Mouse (Mus musculus) myocyte (in vitro differentiated cells): Measurements from ENCODE around the gene Taf8. TPM values are rescaled to one million over a fixed set of nuclear protein-coding genes. Genes with fewer than 3 reads are reported as not detected.

Experiments used
- H3K27me3 ChIP-seq: one replicate; pipeline ENCODE4 v1.6.1; 2011; ENCODE audit not compliant: control insufficient read depth, insufficient read depth, insufficient read length
- H3K36me3 ChIP-seq: one replicate; pipeline ENCODE4 v1.6.1; 2011; ENCODE audit not compliant: control insufficient read depth, insufficient read depth
- H3K4me2 ChIP-seq: one replicate; pipeline ENCODE4 v1.6.1; 2011; ENCODE audit warnings: low read depth, control low read depth
- H3K4me3 ChIP-seq: one replicate; pipeline ENCODE4 v1.5.1; 2011; ENCODE audit warnings: mild to moderate bottlenecking, control low read depth, moderate library complexity
- H3K79me2 ChIP-seq: one replicate; pipeline ENCODE4 v1.6.1; 2011; ENCODE audit not compliant: control insufficient read depth, insufficient read depth
- H3ac ChIP-seq: one replicate; pipeline ENCODE4 v1.6.1; 2011; ENCODE audit not compliant: control insufficient read depth, insufficient read length
- CEBPB ChIP-seq: IDR thresholded peaks from 2 replicates; pipeline ENCODE4 v1.6.1; 2011; ENCODE audit warnings: mild to moderate bottlenecking, moderate library complexity; ENCODE audit not compliant: poor library complexity, insufficient read depth, severe bottlenecking
- E2F4 ChIP-seq: IDR thresholded peaks from one replicate; pipeline ENCODE4 v1.6.1; 2011; ENCODE audit warnings: mild to moderate bottlenecking, control low read depth, moderate library complexity; ENCODE audit not compliant: insufficient read depth
- MAX ChIP-seq: IDR thresholded peaks from one replicate; pipeline ENCODE4 v1.6.1; 2011; ENCODE audit warnings: low read depth, mild to moderate bottlenecking, control low read depth
- MYOD1 ChIP-seq, 3 experiments: IDR thresholded peaks; one replicate each; pipeline ENCODE4 v1.6.1; 2011; ENCODE audit warnings: control low read depth in 2 of 3, low read depth in 2 of 3, mild to moderate bottlenecking in 2 of 3, moderate library complexity in 1 of 3; ENCODE audit not compliant: insufficient read length in 2 of 3, control insufficient read depth in 1 of 3
- MYOG ChIP-seq, 3 experiments: IDR thresholded peaks; one replicate each; pipeline ENCODE4 v1.6.1; 2011; ENCODE audit warnings: control low read depth in 2 of 3, low read depth in 2 of 3, mild to moderate bottlenecking in 2 of 3; ENCODE audit not compliant: insufficient read length in 2 of 3, control insufficient read depth in 1 of 3, insufficient read depth in 1 of 3
- POLR2A ChIP-seq: IDR thresholded peaks from one replicate; pipeline ENCODE4 v1.6.1; 2011; ENCODE audit warnings: low read depth, mild to moderate bottlenecking, control low read depth, moderate library complexity; ENCODE audit not compliant: insufficient read length
- POLR2AphosphoS2 ChIP-seq: IDR thresholded peaks from one replicate; pipeline ENCODE4 v1.6.1; 2011; ENCODE audit warnings: low read depth, control low read depth; ENCODE audit not compliant: insufficient read length
- REST ChIP-seq: IDR thresholded peaks from one replicate; pipeline ENCODE4 v1.6.1; 2011; ENCODE audit warnings: mild to moderate bottlenecking, control low read depth, moderate library complexity; ENCODE audit not compliant: insufficient read depth, insufficient read length
- SRF ChIP-seq: IDR thresholded peaks from one replicate; pipeline ENCODE4 v1.6.1; 2011; ENCODE audit warnings: low read depth; ENCODE audit not compliant: control insufficient read depth, insufficient read length
- TCF12 ChIP-seq: IDR thresholded peaks from one replicate; pipeline ENCODE4 v1.6.1; 2011; ENCODE audit warnings: mild to moderate bottlenecking, control low read depth; ENCODE audit not compliant: poor library complexity, insufficient read depth, severe bottlenecking
- TCF3 ChIP-seq: IDR thresholded peaks from one replicate; pipeline ENCODE4 v1.6.1; 2011; ENCODE audit warnings: low read depth, control low read depth; ENCODE audit not compliant: insufficient read length
- USF1 ChIP-seq: IDR thresholded peaks from one replicate; pipeline ENCODE4 v1.6.1; 2011; ENCODE audit warnings: low read depth, mild to moderate bottlenecking, control low read depth, moderate library complexity
- polyA plus RNA-seq: library from polyadenylated mRNA; unstranded; fragments of >200 nt; fragmentation: generic; extraction: Trizol; gene quantifications from one replicate; pipeline ENCODE4 v1.2.1, GENCODE M21; 2012; ENCODE audit warnings: missing spikeins

Gene Taf8
- polyA plus RNA-seq, 1 experiment = 13.4 TPM

- Histone ChIP-seq H3ac (no peak overlapping the region), H3K79me2 (no peaks in the 10 kb centered on the region), H3K27me3 (peaks cover 25% of the 10 kb centered on the region), H3K4me2 (no peak overlapping the region), H3K4me3 (no peak overlapping the region), H3K36me3 (no peaks in the 10 kb centered on the region)
- TF ChIP-seq POLR2A (no peak), MYOG (IDR thresholded peaks at IDR 0.05; ENCODE audit: control insufficient read depth in 1 of 3, insufficient read depth in 1 of 3, insufficient read length in 2 of 3, low read depth in 2 of 3) (no peak), MYOD1 (IDR thresholded peaks at IDR 0.05; ENCODE audit: control insufficient read depth in 1 of 3, insufficient read length in 2 of 3, low read depth in 2 of 3) (no peak), POLR2AphosphoS2 (no peak), TCF12 (no peak), CEBPB (no peak), SRF (no peak), E2F4 (no peak), MAX (no peak), USF1 (no peak), TCF3 (no peak), REST (no peak)
Measured at GRCm38 (mm10) chr17:47442271-47442670, 59.8 kb downstream of the Taf8 start.

GRCm38 (mm10) chr17:47441296-47442051 is 60.6 kb downstream of the Taf8 start:
- Histone ChIP-seq H3K79me2 (no peaks in the 10 kb centered on the region), H3K27me3 (peaks cover 29% of the 10 kb centered on the region), H3K36me3 (no peaks in the 10 kb centered on the region), H3ac (no peak overlapping the region), H3K4me3 (no peak overlapping the region), H3K4me2 (no peak overlapping the region)
- TF ChIP-seq MYOG (IDR thresholded peaks at IDR 0.05; ENCODE audit: control insufficient read depth in 1 of 3, insufficient read depth in 1 of 3, insufficient read length in 2 of 3, low read depth in 2 of 3) (no peak), USF1 (peak; percentile 20)

GRCm38 (mm10) chr17:47440359-47440890 is 61.7 kb downstream of the Taf8 start:
- Histone ChIP-seq H3K27me3 (peaks cover 25% of the 10 kb centered on the region), H3K36me3 (no peaks in the 10 kb centered on the region), H3K4me2 (no peak overlapping the region), H3ac (no peak overlapping the region), H3K79me2 (no peaks in the 10 kb centered on the region), H3K4me3 (no peak overlapping the region)
- TF ChIP-seq POLR2A = no peak
- no peak for TF ChIP-seq MAX
- TF ChIP-seq CEBPB = no peak
- TF ChIP-seq MYOD1 (IDR thresholded peaks at IDR 0.05; ENCODE audit: control insufficient read depth in 1 of 3, insufficient read length in 2 of 3, low read depth in 2 of 3) = no peak
- TF ChIP-seq TCF3 = no peak
- no peak for TF ChIP-seq SRF
- no peak for TF ChIP-seq MYOG (IDR thresholded peaks at IDR 0.05; ENCODE audit: control insufficient read depth in 1 of 3, insufficient read depth in 1 of 3, insufficient read length in 2 of 3, low read depth in 2 of 3)

GRCm38 (mm10) chr17:47439396-47440028 is 62.6 kb downstream of the Taf8 start:
- TF ChIP-seq SRF (no peak), TCF3 (no peak), POLR2A (no peak), REST (no peak), USF1 (no peak), POLR2AphosphoS2 (no peak), MAX (no peak), MYOD1 (IDR thresholded peaks at IDR 0.05; ENCODE audit: control insufficient read depth in 1 of 3, insufficient read length in 2 of 3, low read depth in 2 of 3) (no peak), CEBPB (no peak), TCF12 (no peak), E2F4 (no peak), MYOG (IDR thresholded peaks at IDR 0.05; ENCODE audit: control insufficient read depth in 1 of 3, insufficient read depth in 1 of 3, insufficient read length in 2 of 3, low read depth in 2 of 3) (no peak)
- peaks cover 25% of the 10 kb centered on the region for H3K27me3 ChIP-seq
- no peak overlapping the region for H3K4me3 ChIP-seq
- no peaks in the 10 kb centered on the region for H3K36me3 ChIP-seq
- H3K79me2 ChIP-seq = no peaks in the 10 kb centered on the region
- no peak overlapping the region for H3ac ChIP-seq
- no peak overlapping the region for H3K4me2 ChIP-seq

GRCm38 (mm10) chr17:47438611-47439010 is 63.5 kb downstream of the Taf8 start:
- H3K27me3 ChIP-seq = peaks cover 25% of the 10 kb centered on the region
- no peak overlapping the region for H3ac ChIP-seq
- no peak overlapping the region for H3K4me3 ChIP-seq
- no peaks in the 10 kb centered on the region for H3K79me2 ChIP-seq
- H3K4me2 ChIP-seq = no peak overlapping the region
- TF ChIP-seq SRF = no peak
- no peak for TF ChIP-seq MYOD1 (IDR thresholded peaks at IDR 0.05; ENCODE audit: control insufficient read depth in 1 of 3, insufficient read length in 2 of 3, low read depth in 2 of 3)
- no peak for TF ChIP-seq POLR2AphosphoS2
- no peak for TF ChIP-seq TCF12
- TF ChIP-seq MYOG (IDR thresholded peaks at IDR 0.05; ENCODE audit: control insufficient read depth in 1 of 3, insufficient read depth in 1 of 3, insufficient read length in 2 of 3, low read depth in 2 of 3) = no peak
- no peak for TF ChIP-seq CEBPB
- TF ChIP-seq E2F4 = no peak
- no peak for TF ChIP-seq TCF3
- no peak for TF ChIP-seq POLR2A
- TF ChIP-seq REST = no peak
- TF ChIP-seq USF1 = no peak
- H3K36me3 ChIP-seq = no peaks in the 10 kb centered on the region
